Mouse (Mus musculus) megakaryocyte-erythroid progenitor cell, adult 5-6 weeks (primary cell): Measurements from ENCODE around the gene Pacs2. TPM values are rescaled to one million over a fixed set of nuclear protein-coding genes. Genes with fewer than 3 reads are reported as not detected.

Experiments
- ATAC-seq: replicated peaks from 2 replicates; pipeline ENCODE4 v1.8.0; 2016; ENCODE audit warnings: mild to moderate bottlenecking, inconsistent platforms; ENCODE audit not compliant: severe bottlenecking, poor library complexity, low FRiP score, low TSS enrichment
- total RNA-seq, 2 experiments: library from RNA; stranded (forward) in 1 of 2; stranded (reverse) in 1 of 2; fragments of 200-1000, 215-1000 nt in 1 of 2; fragments of >200 nt in 1 of 2; fragmentation: Nextera tagmentation in 1 of 2; gene quantifications; 2 replicates each; pipeline ENCODE4 v1.2.3; 2014 to 2017

The Pacs2 gene
- total RNA-seq, 2 experiments from 2014 or later, result 10.0 to 31.6 TPM

DNA sequence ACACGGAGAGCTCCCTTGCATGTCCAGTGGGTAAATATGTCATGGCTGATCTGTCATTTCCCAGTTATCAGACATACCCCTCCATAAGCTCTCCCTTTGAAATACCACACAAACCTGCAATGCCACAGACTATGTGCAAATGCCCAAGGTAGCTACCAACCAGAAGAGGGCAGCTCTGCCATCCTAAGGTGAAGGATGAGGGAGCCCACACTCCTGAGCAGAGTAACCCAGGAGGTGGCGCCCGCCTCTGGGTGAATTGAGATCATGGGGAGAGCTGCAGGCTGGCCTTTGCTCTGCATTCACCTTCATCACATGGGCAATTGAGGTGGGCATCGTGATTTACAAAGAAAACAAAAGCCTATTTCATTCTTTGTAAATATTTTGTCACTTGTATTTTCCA is 9.3 kb upstream of the Pacs2 start:
- peak; percentile 63 for ATAC-seq

DNA sequence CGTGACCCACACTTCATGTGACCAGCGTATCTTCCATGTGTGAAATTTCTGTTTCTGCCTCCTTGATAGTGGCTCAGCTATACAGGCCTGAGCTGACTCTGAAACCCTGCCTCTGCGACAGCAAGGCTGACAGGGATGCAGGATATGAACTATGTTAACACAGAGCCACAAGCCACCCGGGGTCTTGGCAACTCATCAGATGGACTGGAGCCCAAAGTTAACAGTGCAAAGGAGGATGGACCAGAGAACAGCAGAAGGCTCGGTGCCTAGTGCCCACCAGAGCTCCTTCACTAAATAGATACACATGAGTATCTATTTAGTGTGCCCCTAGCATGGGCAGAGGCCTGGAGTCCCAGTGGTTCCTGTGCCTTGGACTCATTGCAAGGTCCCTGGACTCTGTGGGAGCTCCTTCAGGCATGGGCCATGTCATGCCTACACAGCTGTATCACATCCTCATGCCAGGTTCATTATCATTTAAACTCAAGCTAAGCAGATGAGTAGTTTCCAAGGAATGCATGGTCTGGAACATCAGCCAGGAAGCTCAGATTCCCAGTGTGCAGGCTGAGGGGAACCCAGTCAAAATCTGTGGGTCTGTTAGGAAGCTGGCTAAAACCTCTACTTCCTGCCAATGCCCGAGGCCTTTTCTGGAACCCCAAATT is 2.5 kb upstream of the Pacs2 start:
- no peak for ATAC-seq

DNA sequence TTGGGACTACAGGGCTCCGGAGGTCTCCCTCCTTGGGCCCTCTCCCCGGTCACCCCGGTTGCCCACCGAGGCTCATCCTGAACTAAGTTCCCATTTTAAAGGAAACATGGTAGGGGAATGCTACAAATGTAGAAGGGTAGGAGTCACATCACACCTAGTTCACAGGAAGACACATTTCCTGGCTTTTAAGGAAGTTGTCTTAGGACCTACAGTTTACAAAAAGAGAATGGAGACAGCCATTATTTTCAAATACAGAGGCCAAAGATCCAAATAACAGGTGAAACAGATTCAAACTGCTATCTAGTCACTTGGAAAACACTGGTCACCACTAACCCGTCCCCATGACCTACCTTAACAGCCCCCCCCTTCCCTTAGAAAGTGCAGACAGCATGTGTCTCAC is 1.9 kb upstream of the Pacs2 start:
- no peak for ATAC-seq

DNA sequence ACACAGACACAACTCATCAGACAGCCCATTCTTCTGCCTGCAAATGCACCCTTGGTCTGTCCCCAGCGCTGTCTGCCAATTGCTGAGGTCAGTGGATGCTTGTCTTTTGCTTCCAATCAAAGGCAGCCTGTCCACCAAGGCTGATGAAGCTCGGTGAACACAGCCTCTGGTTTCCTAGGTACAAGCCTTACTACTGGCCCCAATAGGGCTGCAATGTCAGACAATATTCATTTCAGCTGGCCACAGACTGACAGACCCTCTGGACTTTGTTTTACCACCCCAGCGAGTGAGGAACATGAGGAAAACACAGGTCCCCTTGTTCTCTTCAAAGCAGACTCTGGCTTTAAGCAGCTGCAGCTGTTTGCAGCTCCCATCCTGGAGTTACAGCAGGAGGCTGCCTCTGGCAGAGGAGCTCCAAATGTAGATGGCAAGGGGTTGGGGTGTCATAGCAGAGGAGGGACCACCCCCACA is 1.3 kb upstream of the Pacs2 start:
- no peak for ATAC-seq

DNA sequence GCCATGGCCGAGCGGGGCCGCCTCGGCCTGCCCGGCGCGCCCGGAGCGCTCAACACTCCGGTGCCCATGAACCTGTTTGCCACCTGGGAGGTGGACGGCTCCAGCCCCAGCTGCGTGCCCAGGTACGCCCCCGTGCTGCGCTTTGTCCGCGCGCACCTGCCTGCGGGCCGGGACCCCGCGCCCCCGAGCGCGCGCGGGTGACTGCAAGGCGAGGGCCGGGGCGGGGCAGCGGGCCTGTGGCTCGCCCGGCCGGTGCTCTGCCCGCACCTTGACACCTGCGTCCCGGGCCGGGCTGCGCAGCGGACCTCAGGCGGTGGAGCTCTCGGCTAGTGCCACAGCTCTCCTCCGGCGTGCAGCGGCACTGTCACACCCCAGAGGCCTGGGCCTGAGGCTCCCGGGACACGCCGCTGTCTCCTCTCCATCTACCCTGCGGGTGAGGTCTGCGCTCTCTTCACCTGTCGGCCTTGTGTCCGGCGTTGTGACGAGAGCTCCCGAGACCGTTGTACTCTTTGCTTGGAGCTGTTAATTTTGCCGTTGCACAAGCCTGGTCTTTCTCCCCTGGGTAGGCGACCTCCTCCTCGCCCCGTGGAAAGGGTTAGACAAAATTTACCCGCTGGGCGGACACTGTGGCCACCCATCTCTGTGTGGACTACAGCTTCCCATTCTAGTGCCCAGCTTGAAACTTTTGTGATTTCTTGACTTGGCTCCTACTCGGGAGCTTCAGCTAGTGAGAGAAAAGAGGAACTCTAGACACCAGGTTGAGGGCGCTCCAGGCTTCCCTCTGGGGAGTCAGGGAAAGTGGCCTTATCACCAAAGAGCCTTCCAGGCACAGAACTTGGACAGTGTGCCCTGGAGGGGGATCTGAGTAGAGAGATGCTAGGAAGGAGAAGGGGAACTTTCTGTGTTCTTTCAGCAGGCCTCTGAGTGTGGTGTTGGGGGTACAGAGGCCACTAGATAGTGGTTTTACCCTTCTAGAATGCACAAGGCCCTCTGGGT is 551 bp downstream of the Pacs2 start:
- ATAC-seq, result peak; percentile 62

DNA sequence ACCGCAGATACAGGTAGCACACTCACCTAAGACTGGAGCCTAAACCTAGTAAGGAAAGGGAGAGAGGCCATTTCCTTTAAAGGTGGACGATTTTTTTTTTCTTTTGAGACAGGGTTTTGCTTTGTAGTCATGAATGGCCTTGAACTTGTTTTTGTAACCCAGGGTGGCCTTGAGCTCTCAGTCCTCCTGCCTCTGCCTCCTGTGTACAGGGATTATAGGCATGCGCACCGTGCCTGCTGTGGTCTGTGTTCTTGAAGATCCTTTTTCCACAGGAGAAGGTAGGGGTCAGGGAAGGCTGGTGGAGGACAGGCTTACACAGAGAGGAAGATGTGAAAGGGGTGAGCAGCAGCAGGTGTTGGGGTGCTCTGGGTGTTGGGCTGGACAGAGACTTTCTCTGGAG is 1.6 kb downstream of the Pacs2 start:
- ATAC-seq, result no peak

DNA sequence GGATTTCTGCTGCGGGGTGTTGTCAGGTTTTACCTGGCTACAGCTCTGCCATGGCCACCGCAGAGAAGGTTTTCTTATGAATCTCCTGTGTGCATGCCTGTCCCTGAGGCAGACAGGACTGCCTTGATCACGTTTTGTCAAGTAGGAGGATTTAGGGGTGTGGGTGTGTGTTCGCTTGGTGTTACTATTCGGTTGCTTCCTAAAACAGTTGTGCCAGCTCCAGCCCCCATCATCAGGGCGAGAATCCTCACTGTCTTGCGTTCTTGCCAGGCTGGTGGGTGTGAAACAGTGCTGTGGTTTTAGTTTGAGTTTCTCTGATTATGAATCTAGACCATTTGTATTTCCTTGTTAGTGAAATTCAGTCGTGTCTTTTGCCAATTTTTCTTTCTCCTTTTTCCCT is 2.7 kb downstream of the Pacs2 start:
- ATAC-seq, result no peak

DNA sequence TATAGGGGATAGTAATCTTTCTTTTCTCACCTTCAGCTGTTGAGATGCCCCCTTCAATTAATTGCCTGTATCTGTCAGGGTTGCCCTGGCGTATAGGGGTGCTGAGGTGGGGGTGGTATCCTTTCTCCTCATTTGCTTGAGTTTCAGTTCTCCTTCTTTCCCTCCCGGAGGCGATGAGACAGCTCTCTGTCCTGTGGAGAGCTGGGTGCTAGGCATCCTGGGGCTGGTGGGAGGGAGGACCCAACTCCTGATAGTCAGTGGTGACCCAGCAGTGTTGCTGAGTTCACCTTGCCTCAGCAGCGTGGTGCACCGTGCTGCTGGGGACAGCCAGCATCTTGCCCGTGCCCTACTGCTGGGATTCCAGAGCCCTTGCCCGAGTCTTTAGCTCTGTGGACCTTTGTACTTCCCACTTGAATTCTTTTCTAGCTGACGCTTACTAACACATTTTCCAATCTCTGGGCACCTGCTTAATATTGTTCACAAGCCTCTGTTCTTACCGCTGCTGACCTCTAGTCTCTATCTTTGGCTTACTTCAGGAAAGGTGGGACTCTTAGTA is 3.2 kb downstream of the Pacs2 start:
- ATAC-seq, result no peak

DNA sequence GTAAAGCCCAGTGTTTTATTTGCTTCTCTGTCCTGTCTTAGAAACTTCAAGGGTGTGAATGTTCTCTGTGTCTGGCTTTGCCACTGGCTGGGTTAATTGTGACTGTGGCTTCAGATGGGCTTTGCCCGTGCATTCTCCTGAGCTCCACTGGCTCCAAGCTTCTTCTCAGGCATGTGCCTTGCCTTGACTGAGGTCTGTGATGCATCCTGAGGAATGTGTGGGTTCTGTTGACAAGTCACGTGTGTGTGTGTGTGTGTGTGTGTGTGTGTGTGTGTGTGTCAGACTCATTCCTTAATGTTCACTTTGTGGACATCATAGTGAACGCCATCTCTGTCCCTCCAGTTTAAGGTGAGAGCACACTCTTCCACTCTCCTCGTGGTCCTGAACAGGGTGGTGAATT is 4.5 kb downstream of the Pacs2 start:
- ATAC-seq, result no peak

DNA sequence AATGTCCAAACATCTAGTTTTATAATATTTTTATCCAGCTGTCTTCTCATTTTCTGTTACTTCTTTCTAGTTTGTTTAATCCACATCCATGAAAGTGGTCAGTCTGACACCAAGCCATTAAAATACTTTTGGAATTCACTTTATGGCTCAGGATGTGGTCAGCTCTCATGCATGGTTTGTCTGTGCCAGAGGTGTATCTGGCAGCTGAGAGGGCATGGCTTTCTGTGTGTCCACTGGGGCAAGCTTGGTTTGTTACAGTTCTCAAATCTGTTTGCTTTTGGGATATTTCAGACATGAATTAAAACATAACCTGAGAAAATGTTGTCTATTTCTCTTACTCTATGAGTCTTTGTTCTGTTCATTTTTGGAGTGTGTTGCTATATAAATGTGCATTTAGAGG is 7.2 kb downstream of the Pacs2 start:
- ATAC-seq, result no peak

DNA sequence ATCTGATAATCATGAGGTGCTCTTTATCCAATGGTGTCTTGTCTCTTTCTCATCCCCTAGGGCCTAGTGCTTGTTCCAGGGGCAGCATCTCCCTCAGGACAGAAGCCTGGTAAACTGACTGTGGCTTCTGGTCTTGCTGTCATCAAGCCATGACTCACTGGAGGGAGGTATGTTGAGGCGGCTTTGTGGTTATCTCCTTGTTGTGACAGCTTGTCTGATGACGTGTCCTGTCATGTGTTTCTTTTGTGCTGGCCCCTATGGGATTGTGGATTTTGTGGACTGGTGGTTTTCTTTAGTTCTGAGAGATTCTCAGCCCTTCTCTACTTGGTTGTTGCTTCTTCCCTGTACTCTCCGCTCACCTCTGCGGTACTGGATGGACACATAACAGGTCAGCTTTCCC is 8.8 kb downstream of the Pacs2 start:
- ATAC-seq, result no peak

DNA sequence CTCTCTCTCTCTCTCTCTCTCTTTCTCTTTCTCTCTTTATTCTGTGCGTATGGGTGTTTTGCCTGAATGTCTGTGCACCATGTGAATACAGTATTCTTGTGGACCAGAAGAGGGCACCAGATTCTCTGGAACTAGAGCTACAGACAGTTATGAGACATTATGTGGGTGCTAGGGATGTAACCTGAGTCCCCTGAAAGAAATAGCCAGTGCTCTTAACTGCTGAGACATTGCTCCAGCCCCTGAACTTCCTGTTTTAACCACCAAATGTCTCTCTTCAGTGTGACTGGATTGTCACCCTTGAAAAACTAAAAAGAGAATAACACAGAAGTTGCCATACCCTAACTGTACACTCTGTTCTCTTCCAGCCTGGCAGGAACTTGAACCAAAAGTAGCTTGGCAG is 12.2 kb downstream of the Pacs2 start:
- no peak for ATAC-seq

DNA sequence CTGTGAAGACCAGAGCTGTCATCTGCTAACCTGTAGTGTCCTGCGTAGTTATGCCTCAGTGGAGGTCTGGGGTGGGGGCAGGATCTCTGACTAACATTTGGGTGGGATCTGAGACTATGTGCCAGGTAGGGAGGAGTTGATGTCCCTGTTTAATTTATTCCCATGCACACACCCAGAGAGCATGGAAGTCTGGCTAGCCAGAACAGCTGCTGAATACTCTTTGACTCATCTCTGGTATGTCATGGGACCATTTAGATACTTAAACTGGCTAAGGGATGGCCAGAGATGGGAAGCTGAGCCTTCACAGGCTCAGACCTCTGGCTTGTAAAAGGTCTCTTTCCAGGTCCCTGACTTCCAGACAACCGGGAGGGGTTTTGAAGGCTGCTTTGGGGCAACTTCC is 13.2 kb downstream of the Pacs2 start:
- ATAC-seq, result no peak

DNA sequence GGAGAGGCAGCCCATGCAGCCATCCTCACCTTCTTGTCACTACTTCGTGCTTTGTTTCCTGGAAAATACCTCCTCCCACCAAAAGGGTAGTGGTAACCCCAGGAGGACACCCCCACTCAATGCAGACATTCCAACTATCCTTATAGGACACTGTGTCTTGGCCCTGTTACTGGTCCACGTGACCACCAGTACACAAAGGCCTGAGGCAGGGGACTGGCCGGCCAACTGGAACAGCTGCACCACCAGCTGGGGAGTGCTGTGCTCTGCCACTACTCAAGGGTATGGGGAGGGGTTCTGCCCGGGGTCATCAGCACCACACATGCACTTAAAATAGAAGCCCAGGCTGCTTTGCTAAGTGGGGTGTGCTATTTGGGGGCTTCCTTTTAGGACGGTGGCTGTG is 13.8 kb downstream of the Pacs2 start:
- ATAC-seq, result no peak

DNA sequence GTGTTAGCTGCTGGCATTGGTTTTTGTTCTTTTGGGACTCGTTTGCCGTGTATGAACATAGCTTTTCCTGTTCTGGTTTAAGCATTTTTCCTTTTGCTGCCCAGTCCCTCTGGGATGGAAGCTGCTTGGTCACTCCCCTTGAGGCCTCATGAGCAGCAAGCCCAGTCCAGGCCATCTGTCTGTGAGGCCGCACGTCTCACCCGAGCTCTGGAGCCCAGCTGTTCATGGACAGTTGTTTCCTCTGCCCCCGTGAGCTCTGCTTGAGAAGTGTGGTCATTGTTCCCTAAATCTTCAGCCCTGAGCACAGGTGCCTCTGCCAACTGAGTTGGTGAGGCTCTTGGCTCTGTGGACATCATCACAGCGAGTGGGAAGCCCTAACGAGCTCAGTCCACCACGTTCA is 14.6 kb downstream of the Pacs2 start:
- ATAC-seq, result no peak

DNA sequence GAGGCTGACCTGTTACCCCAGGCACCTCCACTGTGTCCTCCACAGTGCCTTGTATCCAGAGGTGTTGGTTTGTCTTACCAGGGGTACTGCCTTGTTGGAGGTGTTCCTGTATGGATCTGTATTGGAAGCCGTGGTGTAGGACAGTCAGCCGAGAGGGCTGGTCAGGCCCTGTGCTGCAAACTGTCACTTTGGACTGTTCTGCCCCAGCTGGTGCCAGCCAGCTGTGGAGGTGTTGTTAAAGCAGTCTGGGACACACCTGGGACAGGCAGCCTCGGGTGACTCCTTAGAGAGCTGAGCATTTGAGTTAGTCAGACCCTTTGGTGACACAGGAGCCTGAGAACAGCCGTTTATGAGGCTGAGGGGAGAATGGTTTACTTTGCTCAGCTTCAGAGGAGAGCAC is 15.7 kb downstream of the Pacs2 start:
- no peak for ATAC-seq

DNA sequence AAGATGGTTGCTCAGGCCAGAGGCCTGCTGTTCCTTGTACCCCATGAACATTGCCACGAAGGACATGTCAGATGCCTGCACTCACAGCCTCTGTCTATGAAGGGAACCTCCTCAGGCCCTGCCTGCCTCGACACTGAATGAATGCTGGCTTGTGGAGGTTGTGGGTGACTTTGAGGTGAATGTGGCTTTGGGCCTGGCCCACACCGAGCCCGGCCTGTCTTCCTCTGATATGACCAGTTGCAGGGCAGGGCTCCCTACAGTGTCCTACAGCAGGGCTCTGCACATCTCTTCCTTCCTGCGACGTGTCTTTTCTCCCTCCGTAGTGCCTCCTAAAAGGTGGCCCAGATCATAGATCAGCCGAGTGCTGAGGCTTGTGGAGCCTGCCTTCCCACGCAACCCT is 16.7 kb downstream of the Pacs2 start:
- peak; percentile 78 for ATAC-seq

DNA sequence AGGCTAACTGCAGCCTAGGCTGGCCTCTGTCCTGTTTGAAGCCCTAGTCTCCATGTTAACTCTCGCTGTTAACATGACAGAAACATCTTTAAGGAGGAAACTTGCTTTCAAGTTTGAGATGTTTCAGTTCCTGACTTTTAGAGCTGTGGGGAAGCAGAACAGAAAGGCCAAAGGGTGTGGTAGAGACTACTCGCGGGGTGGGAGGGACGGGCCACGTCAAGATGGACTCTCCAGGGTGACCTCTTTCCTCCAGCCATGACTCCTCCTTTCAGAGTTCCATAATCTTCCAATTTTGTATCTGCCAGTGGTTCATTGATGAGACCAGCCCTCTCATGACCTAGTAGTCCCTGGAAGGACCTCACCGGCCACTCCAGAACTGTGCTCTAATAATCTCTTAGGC is 17.1 kb downstream of the Pacs2 start:
- ATAC-seq, result no peak

DNA sequence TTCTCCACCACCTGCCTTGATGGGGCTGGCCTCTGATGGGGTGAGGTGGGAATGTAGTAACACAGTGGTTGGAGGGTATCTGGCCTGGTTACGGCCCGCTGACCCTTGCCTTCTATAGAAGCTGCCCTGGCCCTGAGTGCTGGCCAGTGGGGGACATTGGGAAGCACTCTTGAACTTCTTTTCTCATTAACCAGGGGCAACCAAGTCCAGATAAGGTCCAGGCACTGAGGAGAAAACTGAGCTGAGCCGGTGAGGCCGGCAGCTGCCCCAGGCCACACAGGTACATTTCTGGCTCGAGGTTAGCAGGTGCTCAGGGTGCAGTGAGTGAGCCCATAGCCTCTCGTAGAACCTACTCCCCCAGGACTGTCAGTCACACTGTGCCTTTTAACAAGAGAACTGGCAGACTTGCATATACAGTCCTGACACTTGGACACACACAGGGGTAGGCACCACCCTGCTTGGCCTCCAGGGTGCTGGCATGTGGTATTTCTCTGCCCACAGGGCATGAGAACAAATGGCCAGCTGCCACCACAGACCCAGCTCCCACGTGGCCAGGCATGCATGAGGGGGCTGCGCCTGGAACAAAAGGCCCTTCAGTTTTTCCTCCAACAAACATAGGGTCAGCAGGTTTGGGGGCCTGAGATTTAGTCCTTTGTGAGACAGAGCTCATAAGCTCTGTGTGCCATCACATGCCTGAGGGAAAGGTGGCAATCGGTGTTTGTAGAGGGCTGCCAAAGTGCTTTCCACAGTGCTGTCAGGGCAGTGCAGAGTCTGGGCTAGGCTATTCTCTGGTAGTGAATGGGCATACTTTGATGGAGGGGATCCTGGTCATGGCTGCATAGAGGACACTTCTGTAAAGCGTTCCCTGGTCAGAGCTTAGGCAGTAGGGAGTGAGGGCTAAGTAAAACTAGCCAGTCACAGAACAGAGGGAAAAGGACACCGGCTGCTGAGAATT is 18.3 kb downstream of the Pacs2 start:
- no peak for ATAC-seq
